13 mouse cellular contexts compared by ENCODE assay signal in the genomic region with DNA sequence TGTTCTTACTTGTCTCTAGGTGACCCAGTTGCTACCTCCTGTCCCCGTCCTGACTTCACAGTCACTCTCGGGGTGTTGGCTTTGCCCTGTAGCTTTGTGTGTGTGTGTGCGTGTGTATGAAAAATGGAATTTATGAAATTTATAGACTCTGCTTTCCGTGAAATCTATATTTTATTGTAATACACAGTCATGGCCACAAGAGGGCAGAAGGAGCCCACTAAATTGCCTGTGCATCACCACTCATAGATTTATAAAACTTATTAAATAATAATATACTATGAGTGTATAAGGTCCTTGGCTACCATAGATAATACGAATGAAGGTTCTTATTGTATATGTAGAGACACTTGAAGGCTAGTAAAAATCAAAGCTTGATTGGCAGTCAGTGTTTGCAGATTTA.
DNase-seq lines count a peak whose midpoint lies in the region; ATAC-seq and TF ChIP-seq lines count a peak whose summit lies in the region.
"Had no signal": no experiment of that assay in that cellular context is flagged by ENCODE, and none has a peak within 500 bp of the region (broad histone marks: within the 10 kb centered on the region; RNA-seq: fewer than 3 reads in every experiment).

No protein-coding gene starts in this region.

- no peaks in the 10 kb centered on the region for H3K4me1 ChIP-seq in hindbrain, postnatal 0 days (ENCODE audit: insufficient read depth, low read length)
- H3K4me1 ChIP-seq in hindbrain, embryonic 10.5 days (replicated peaks), result peaks cover 1% of the 10 kb centered on the region
- H3K4me1 ChIP-seq in midbrain, embryonic 14.5 days (ENCODE audit: control insufficient read depth, insufficient read depth, low read length), result no peaks in the 10 kb centered on the region
- H3K4me1 ChIP-seq in midbrain, embryonic 11.5 days (ENCODE audit: control insufficient read depth, insufficient read depth, low read length), result no peaks in the 10 kb centered on the region
- H3K4me1 ChIP-seq: heart, embryonic 13.5 days; hindbrain, embryonic 13.5 days; limb, embryonic 13.5 days had no signal

- no peaks in the 10 kb centered on the region for H3K36me3 ChIP-seq in hindbrain, postnatal 0 days (ENCODE audit: insufficient read depth, low read length)
- no peaks in the 10 kb centered on the region for H3K36me3 ChIP-seq in hindbrain, embryonic 10.5 days
- H3K36me3 ChIP-seq in midbrain, embryonic 14.5 days (ENCODE audit: control insufficient read depth, insufficient read depth, low read length), result 0 out of 2 replicates have a peak, but pooled peaks cover 3% of the 10 kb centered on the region
- no peaks in the 10 kb centered on the region for H3K36me3 ChIP-seq in midbrain, embryonic 11.5 days (ENCODE audit: control insufficient read depth, insufficient read depth, low read length)
- H3K36me3 ChIP-seq: embryonic facial prominence, embryonic 13.5 days; forebrain, embryonic 12.5 days; heart, embryonic 13.5 days; limb, embryonic 13.5 days had no signal

- H3K4me2 ChIP-seq in hindbrain, postnatal 0 days (ENCODE audit: low read depth, low read length), result no peak overlapping the region
- no peak overlapping the region for H3K4me2 ChIP-seq in midbrain, embryonic 14.5 days (ENCODE audit: low read length)
- no peak overlapping the region for H3K4me2 ChIP-seq in midbrain, embryonic 11.5 days
- H3K4me2 ChIP-seq: embryonic facial prominence, embryonic 13.5 days; forebrain, embryonic 12.5 days; heart, embryonic 13.5 days; hindbrain, embryonic 13.5 days; limb, embryonic 13.5 days had no signal

- H3K9me3 ChIP-seq in hindbrain, postnatal 0 days (ENCODE audit: low read length), result no peaks in the 10 kb centered on the region
- H3K9me3 ChIP-seq in hindbrain, embryonic 10.5 days, result peaks cover 3% of the 10 kb centered on the region; the same call in 1 of the 2 replicates
- H3K9me3 ChIP-seq in midbrain, embryonic 14.5 days (ENCODE audit: control insufficient read depth, low read length), result no peaks in the 10 kb centered on the region
- no peaks in the 10 kb centered on the region for H3K9me3 ChIP-seq in midbrain, embryonic 11.5 days (ENCODE audit: control insufficient read depth, low read length)
- H3K9me3 ChIP-seq: embryonic facial prominence, embryonic 13.5 days; forebrain, embryonic 12.5 days; heart, embryonic 13.5 days; hindbrain, embryonic 13.5 days; limb, embryonic 13.5 days had no signal

- no peak overlapping the region for H3K27ac ChIP-seq in hindbrain, postnatal 0 days
- H3K27ac ChIP-seq in hindbrain, embryonic 10.5 days, result no peak overlapping the region
- H3K27ac ChIP-seq in midbrain, embryonic 14.5 days (replicated peaks; ENCODE audit: low read depth, low read length), result no peak overlapping the region
- no peak overlapping the region for H3K27ac ChIP-seq in midbrain, embryonic 11.5 days (ENCODE audit: low read depth, low read length)
- H3K27ac ChIP-seq: embryonic facial prominence, embryonic 13.5 days; forebrain, embryonic 12.5 days; heart, embryonic 13.5 days; hindbrain, embryonic 13.5 days; limb, embryonic 13.5 days had no signal

- no peak; the same call in 1 of the 2 replicates for ATAC-seq in hindbrain, postnatal 0 days
- no peak for ATAC-seq in midbrain, embryonic 14.5 days (ENCODE audit: low FRiP score, low TSS enrichment)
- ATAC-seq in midbrain, embryonic 11.5 days (ENCODE audit: low FRiP score), result no peak
- ATAC-seq in megakaryocyte, adult 5-6 weeks (ENCODE audit: poor library complexity, severe bottlenecking), result no peak

- WGBS in hindbrain, postnatal 0 days, result 91% methylated on average over 5 of the region's 5 CpGs
- WGBS in hindbrain, embryonic 10.5 days, result 89% methylated on average over 5 of the region's 5 CpGs
- 92% methylated on average over 5 of the region's 5 CpGs for WGBS in midbrain, embryonic 14.5 days
- WGBS in midbrain, embryonic 11.5 days, result 89% methylated on average over 5 of the region's 5 CpGs

- TF ChIP-seq CTCF in hindbrain, postnatal 0 days (IDR thresholded peaks at IDR 0.05; ENCODE audit: low read depth), result peak; percentile 57

- H3K27me3 ChIP-seq in hindbrain, postnatal 0 days (ENCODE audit: insufficient read depth, low read length), result no peaks in the 10 kb centered on the region
- H3K27me3 ChIP-seq in hindbrain, embryonic 10.5 days (ENCODE audit: insufficient read depth, poor library complexity, severe bottlenecking), result no peaks in the 10 kb centered on the region
- H3K27me3 ChIP-seq in midbrain, embryonic 14.5 days (ENCODE audit: control insufficient read depth, insufficient read depth, low read length), result no peaks in the 10 kb centered on the region
- no peaks in the 10 kb centered on the region for H3K27me3 ChIP-seq in midbrain, embryonic 11.5 days (ENCODE audit: control insufficient read depth, insufficient read depth, low read length)
- H3K27me3 ChIP-seq: hindbrain, embryonic 13.5 days; limb, embryonic 13.5 days had no signal

- H3K9ac ChIP-seq in hindbrain, postnatal 0 days (replicated peaks; ENCODE audit: low read length), result no peak overlapping the region
- no peak overlapping the region for H3K9ac ChIP-seq in midbrain, embryonic 14.5 days (replicated peaks; ENCODE audit: low read length)
- no peak overlapping the region for H3K9ac ChIP-seq in midbrain, embryonic 11.5 days (ENCODE audit: low read length)
- H3K9ac ChIP-seq: embryonic facial prominence, embryonic 13.5 days; forebrain, embryonic 12.5 days; heart, embryonic 13.5 days; hindbrain, embryonic 13.5 days; limb, embryonic 13.5 days had no signal

- no peak overlapping the region for H3K4me3 ChIP-seq in hindbrain, postnatal 0 days (ENCODE audit: low read length)
- H3K4me3 ChIP-seq in hindbrain, embryonic 10.5 days, result no peak overlapping the region
- no peak overlapping the region for H3K4me3 ChIP-seq in midbrain, embryonic 14.5 days (replicated peaks; ENCODE audit: low read depth, low read length)
- H3K4me3 ChIP-seq in midbrain, embryonic 11.5 days (ENCODE audit: low read depth, low read length), result no peak overlapping the region
- H3K4me3 ChIP-seq: embryonic facial prominence, embryonic 13.5 days; forebrain, embryonic 12.5 days; heart, embryonic 13.5 days; hindbrain, embryonic 13.5 days; limb, embryonic 13.5 days had no signal

- DNase-seq in hindbrain, postnatal 0 days (ENCODE audit: low spot score), result peak; percentile 31
- no peak for DNase-seq in hindbrain, embryonic 10.5 days (ENCODE audit: low spot score)
- DNase-seq in midbrain, embryonic 14.5 days, result peak; percentile 60
- DNase-seq in midbrain, embryonic 11.5 days (ENCODE audit: low spot score, missing footprints), result no peak
- DNase-seq in NIH3T3 (ENCODE audit: low read depth), result peak; percentile 14
- no peak for DNase-seq in thymus, postnatal 4 days
- DNase-seq: gastrocnemius, postnatal 25 days had no signal

Comparison
In these comparisons a context has a peak if more than half of its experiments do, and no peak if none do; other contexts are left out.
1. DNase-seq: peak in hindbrain, postnatal 0 days (single experiment), midbrain, embryonic 14.5 days (single experiment) and NIH3T3 (single experiment); none in hindbrain, embryonic 10.5 days (single experiment), midbrain, embryonic 11.5 days (single experiment) and thymus, postnatal 4 days (single experiment).